Mouse (Mus musculus): ENCODE data around the gene Calhm4. TPM values are rescaled to one million over a fixed set of nuclear protein-coding genes. Genes with fewer than 3 reads are reported as not detected.

Calhm4 gene
- total RNA-seq (2023), result not detected in 4 replicates

GRCm38 (mm10) chr10:34044210-34044609, at the start of gene Calhm4:
Calhm4 (minus strand) TSS chr10:34044310.

GRCm38 (mm10) chr10:34037401-34037800, 6.7 kb downstream of the Calhm4 start, which contains the start of gene Trappc3l:
Trappc3l (plus strand) TSS chr10:34037597.

DNA sequence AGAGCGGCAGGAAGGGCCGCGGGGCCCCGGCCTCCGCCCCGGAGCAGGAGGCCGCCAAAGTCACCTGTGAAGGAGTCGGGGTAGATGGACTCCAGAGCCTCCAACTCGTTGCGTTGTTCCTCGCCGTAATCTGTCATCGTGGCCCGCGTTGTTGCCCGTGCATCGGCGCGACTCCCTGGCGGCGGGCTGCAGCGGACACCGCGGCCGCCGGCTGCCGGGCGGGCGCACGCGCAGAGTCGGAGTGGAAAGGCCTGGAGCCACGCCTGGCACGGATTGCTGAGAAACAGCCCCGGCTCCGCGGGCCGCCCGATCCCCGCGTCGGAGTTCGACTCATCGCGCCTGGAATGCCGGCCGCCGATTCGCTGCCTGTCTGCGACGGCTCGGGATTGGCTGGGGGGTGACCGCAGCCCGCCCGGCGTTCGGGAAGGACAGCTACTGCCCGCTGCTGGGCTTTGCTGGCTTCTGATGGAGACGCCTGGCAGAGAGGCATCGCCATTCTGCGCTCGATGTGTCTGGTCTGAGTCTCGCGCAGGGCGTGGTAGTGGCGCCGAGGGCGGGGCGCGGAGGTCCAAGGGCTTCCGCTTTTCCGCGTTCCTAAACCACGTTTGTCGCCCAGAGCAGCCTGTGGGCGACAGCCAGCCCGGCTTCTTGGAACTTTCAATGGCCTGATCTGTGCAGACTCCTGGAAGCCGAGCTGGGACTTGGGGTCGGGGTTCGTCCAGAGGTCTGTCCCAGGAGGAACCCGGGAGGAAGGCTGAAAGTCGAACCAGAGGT, 24.6 kb downstream of the Calhm4 start, which contains the start of gene Rwdd1:
Gene Rwdd1 (minus strand): TSS at position 323 of the 774 bp plus-strand sequence.

Other genes starting within 250 kb of the Calhm4 start
- not detected in 4 replicates for gene Sult3a1, start 186.6 kb downstream of the Calhm4 start, total RNA-seq (2023)
- gene Rsph4a, start 139.2 kb downstream of the Calhm4 start, total RNA-seq (2023), result not detected in 4 replicates
- gene Zup1, start 93.0 kb downstream of the Calhm4 start, total RNA-seq (2023), result 99.0 to 119 TPM (median 111 TPM) in 4 replicates
- 42.5 to 62.8 TPM (median 50.9 TPM) in 4 replicates for gene Rwdd1, start 24.7 kb downstream of the Calhm4 start, total RNA-seq (2023)
- gene Trappc3l, start 6.7 kb downstream of the Calhm4 start, total RNA-seq (2023), result not detected in 4 replicates
- not detected in 4 replicates for gene Calhm5, start 52.2 kb upstream of the Calhm4 start, total RNA-seq (2023)
- gene Calhm6, start 83.7 kb upstream of the Calhm4 start, total RNA-seq (2023), result 12.3 to 16.1 TPM (median 13.2 TPM) in 4 replicates
- 1.8 to 5.6 TPM (median 3.9 TPM) in 4 replicates for gene Dse, start 163.4 kb upstream of the Calhm4 start, total RNA-seq (2023)
- gene Tspyl1, start 237.9 kb upstream of the Calhm4 start, total RNA-seq (2023), result 85.3 to 93.9 TPM (median 87.6 TPM) in 4 replicates

All from B cell, adult 62 days (primary cell).